Mouse (Mus musculus) liver, embryonic 16.5 days (tissue): ENCODE measurements around the gene Dpep2nb. TPM values are rescaled to one million over a fixed set of nuclear protein-coding genes. Genes with fewer than 3 reads are reported as not detected.
A peak's percentile ranks its signal among the peaks of the same experiment; 100 is the strongest.

ENCODE experiments used
- ATAC-seq: fragments of 200-750 bp; cut with Nextera tagmentation; 2 replicates; pipeline ENCODE4 v1.8.0; 2017; ENCODE audit warnings: low read depth, mild to moderate bottlenecking, moderate number of reproducible peaks, moderate library complexity
- H3K27ac ChIP-seq: fragments of 300-500 bp; sonication (generic); 2 replicates; pipeline ENCODE4 v1.5.1; 2014; ENCODE audit warnings: mild to moderate bottlenecking, low read length
- H3K27me3 ChIP-seq: fragments of 300-500 bp; sonication (generic); 2 replicates; pipeline ENCODE4 v1.6.1; 2014; ENCODE audit warnings: low read depth, low read length, mixed read lengths; ENCODE audit not compliant: control insufficient read depth, insufficient read depth
- H3K36me3 ChIP-seq: fragments of 300-500 bp; sonication (generic); 2 replicates; pipeline ENCODE4 v1.6.1; 2014; ENCODE audit warnings: mild to moderate bottlenecking; ENCODE audit not compliant: control insufficient read depth, insufficient read depth
- H3K4me1 ChIP-seq: fragments of 300-500 bp; sonication (generic); 2 replicates; pipeline ENCODE4 v1.6.1; 2014; ENCODE audit warnings: low read depth, low read length, mixed read lengths; ENCODE audit not compliant: control insufficient read depth
- H3K4me2 ChIP-seq: fragments of 300-500 bp; sonication (generic); 2 replicates; pipeline ENCODE4 v1.6.1; 2014; ENCODE audit warnings: low read depth, low read length, mixed read lengths
- H3K4me3 ChIP-seq: fragments of 300-500 bp; sonication (generic); 2 replicates; pipeline ENCODE4 v1.5.1; 2014; ENCODE audit warnings: low read depth, mild to moderate bottlenecking, low read length
- H3K9ac ChIP-seq: fragments of 300-500 bp; sonication (generic); 2 replicates; pipeline ENCODE4 v1.6.1; 2014; ENCODE audit warnings: low read depth, low read length
- H3K9me3 ChIP-seq: fragments of 300-500 bp; sonication (generic); replicated peaks from 2 replicates; pipeline ENCODE4 v1.6.1; 2016; ENCODE audit warnings: low read length; ENCODE audit not compliant: control insufficient read depth
- WGBS: fragments of 180-500 bp; shearing (Covaris S2); extraction: QIAGEN DNeasy Blood & Tissue Kit; methylation state at CpG from one replicate; pipeline ENCODE4 v1.1.7; 2014; ENCODE audit not compliant: insufficient replicate concordance; 5-methylcytosine and 5-hydroxymethylcytosine counted together
- polyA plus RNA-seq: library from polyadenylated mRNA; unstranded; fragments of >200 nt; fragmentation: Nextera tagmentation; extraction: Ambion mirVana; gene quantifications from 2 replicates; pipeline ENCODE4 v1.2.1, GENCODE M21; 2015

The Dpep2nb gene
- polyA plus RNA-seq, 1 experiment from 2014 or later = not detected

DNA sequence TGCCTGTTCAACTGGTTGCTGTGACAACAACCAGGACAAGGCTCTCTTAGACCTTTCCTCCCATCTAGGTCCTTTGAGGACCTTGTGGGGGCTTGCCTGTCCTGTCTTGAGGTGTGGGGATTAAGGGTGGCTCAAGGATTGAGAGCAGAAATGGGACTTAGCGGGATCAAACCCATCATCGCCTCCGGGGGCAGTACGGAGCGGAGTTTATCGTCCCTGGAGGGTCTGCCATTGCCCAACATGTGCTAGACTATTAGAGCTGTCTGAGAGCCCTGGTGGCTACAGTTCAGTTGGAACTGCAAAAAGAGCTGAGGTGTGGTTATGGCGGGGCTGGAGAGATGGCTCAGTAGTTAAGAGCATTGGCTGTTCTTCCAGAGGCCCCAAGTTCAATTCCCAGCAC is 30.4 kb downstream of the Dpep2nb start:
- Histone ChIP-seq H3K27ac (no peak overlapping the region), H3K36me3 (no peaks in the 10 kb centered on the region), H3K9ac (no peak overlapping the region), H3K27me3 (no peaks in the 10 kb centered on the region), H3K9me3 (no peaks in the 10 kb centered on the region), H3K4me2 (no peak overlapping the region), H3K4me1 (no peaks in the 10 kb centered on the region), H3K4me3 (no peak overlapping the region)
- 68% methylated on average over 7 of the region's 7 CpGs for WGBS
- ATAC-seq = no peak

DNA sequence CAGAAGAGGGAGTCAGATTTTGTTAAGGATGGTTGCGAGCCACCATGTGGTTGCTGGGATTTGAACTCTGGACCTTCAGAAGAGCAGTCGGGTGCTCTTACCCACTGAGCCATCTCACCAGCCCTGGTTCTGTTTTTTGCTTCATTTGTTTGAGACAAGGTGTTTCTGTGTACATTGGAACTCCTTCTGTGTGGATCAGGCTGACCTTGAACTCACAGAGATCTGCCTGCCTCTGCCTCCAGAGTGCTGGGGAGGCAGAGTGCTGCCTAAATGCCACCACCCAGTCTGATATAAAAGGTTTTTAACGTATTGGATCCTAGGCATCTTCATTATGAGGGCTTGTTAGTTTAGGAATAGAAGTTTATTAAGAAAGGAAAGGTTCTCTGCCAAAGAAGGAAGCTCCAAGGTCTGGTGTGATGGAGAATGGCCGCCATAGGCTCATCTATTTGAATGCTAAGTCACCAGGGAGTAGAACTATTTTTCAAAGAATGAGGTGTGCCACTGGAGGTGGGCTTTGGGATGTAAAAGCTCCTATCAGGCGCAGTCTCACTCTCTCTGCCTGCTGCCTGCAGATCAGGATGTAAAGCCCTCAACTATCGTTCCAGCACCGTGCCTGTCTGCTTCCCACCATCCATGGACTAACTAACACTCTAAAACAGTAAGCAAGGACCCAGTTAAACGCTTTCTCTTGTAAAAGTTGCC is 34.6 kb downstream of the Dpep2nb start:
- no peak overlapping the region for H3K27ac ChIP-seq
- H3K4me2 ChIP-seq = no peak overlapping the region
- no peaks in the 10 kb centered on the region for H3K27me3 ChIP-seq
- H3K4me3 ChIP-seq = no peak overlapping the region
- no peaks in the 10 kb centered on the region for H3K9me3 ChIP-seq
- WGBS = 69% methylated on average over 8 of the region's 8 CpGs
- no peak overlapping the region for H3K9ac ChIP-seq
- no peaks in the 10 kb centered on the region for H3K36me3 ChIP-seq
- ATAC-seq = no peak
- peaks cover 14% of the 10 kb centered on the region for H3K4me1 ChIP-seq

DNA sequence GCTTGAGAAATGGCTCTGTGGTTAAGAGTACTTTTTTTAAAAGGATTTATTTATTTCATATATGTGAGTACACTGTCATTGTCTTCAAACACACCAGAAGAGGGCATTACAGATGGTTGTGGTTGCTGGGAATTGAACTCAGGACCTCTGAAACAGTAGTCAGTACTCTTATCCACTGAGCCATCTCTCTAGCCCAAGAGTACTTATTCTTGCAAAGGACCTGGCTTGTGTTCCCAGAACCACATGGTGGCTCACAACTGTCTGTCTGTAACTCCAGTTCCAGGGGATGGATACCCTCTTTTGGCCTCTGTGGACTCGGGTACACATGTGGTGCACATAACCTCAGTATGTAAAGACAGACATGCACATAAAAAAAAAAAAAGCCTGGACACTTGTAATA is 36.4 kb downstream of the Dpep2nb start:
- H3K27ac ChIP-seq = no peak overlapping the region
- H3K36me3 ChIP-seq = no peaks in the 10 kb centered on the region
- ATAC-seq = no peak
- 56% methylated on average over 1 of the region's 1 CpGs for WGBS
- no peak overlapping the region for H3K4me2 ChIP-seq
- peaks cover 30% of the 10 kb centered on the region for H3K4me1 ChIP-seq
- no peaks in the 10 kb centered on the region for H3K9me3 ChIP-seq
- no peak overlapping the region for H3K9ac ChIP-seq
- H3K27me3 ChIP-seq = no peaks in the 10 kb centered on the region
- no peak overlapping the region for H3K4me3 ChIP-seq

DNA sequence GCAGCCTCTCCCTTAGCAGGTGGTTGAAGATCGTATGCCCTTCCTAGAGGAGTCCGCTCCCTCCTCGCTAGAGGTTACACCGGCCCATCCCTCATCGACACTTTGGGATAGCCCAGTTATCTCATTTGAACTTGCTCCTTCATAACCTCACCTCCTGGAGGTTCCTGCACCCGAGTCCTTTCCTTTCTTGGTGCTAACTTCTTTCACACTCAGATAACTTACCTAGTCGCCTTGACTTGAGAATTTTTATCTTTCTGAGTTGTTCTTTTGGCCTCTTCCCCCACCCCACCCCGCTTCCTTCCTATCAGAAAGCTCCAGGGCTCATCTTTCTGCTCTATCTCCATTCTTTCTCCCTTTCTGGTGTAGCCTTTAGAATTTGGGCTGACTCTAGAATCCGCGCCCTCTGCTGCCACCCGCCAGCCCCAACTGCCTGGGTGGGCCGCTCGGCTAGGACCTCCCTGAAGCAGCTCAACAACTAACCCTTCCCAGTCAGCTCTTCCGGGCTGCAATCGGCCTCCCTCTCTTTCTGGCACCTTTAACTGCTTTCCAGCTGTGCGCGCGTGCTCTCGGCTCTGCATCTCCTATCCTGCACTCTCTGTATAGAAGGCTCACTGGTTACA is 39.0 kb downstream of the Dpep2nb start:
- Histone ChIP-seq H3K9ac (peak overlapping the region; percentile 84), H3K27me3 (no peaks in the 10 kb centered on the region), H3K27ac (peak overlapping the region; percentile 89), H3K9me3 (no peaks in the 10 kb centered on the region), H3K4me1 (peaks cover 45% of the 10 kb centered on the region), H3K4me2 (peak overlapping the region; percentile 96), H3K4me3 (peak overlapping the region; percentile 84), H3K36me3 (no peaks in the 10 kb centered on the region)
- 7% methylated on average over 19 of the region's 19 CpGs for WGBS
- peak; percentile 69 for ATAC-seq

DNA sequence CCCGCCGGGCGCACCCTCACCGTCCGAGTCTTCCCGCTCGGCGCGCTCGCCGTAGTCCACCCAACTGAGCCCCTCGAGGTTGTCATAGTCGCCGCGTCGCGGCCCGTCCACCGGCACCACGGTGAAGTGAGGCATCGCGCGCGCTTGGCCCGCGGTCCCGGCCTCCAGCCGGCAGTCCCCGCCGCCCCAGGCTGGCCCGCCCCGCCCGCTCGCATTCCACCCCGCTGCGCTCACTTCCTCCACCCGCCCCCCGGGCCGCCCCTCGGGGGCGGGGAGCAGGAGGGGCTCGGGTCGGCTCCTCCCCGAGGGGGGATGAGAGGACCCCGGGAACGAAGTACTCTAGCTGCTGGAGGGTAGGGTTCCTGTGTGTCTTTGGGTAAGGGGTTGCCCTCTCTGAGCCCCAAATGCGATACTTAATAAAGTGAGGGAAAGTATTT is 39.9 kb downstream of the Dpep2nb start, which contains the start of gene Slc12a4:
Gene Slc12a4, minus strand, starts transcription at position 193 of the 437 bp plus-strand sequence.
- peak; percentile 81 for ATAC-seq
- H3K4me1 ChIP-seq = peaks cover 54% of the 10 kb centered on the region

DNA sequence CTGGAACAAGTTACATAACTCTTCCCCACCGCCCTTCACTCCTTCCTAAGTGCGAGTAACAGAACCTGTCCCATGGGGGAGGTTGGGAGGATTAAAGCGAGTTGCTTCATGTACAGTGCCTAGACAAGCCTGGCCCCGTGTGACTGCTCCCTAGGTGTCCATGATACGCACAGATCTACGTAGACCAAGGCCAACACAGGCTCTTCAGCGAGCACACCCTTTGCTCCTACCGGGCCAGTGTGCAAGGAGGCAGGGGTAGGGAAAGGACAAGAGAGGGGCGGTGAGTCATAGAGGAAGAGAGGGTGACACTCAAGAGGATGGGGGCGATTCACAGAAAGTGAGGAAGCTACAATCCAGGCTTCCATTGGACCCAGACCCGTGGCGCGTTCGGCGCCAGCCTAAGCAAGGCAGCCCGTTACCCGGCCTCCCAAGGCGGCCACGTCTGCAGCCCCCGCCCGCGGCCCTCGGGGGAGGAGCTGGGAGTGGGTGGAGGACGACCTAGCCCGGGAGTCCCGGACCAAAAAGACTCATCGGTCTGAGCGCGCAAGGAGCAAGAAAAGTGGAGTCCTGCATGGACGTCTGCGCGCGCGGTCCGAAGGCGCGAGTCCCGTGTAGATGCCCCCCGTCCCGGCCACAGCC is 40.4 kb downstream of the Dpep2nb start:
- H3K4me1 ChIP-seq = peaks cover 56% of the 10 kb centered on the region
- ATAC-seq = peak; percentile 49
- no peaks in the 10 kb centered on the region for H3K27me3 ChIP-seq
- peak overlapping the region; percentile 84 for H3K4me3 ChIP-seq
- WGBS = 1% methylated on average over 40 of the region's 40 CpGs
- no peaks in the 10 kb centered on the region for H3K36me3 ChIP-seq
- H3K9ac ChIP-seq = peak overlapping the region; percentile 84
- peak overlapping the region; percentile 96 for H3K4me2 ChIP-seq
- H3K9me3 ChIP-seq = no peaks in the 10 kb centered on the region
- peak overlapping the region; percentile 89 for H3K27ac ChIP-seq

More for the DNA sequence above, 39.9 kb downstream of the Dpep2nb start, which contains the start of gene Slc12a4:
- Histone ChIP-seq H3K4me2 (peak within 1 kb of the TSS; percentile 96), H3K9me3 (no peaks in the 10 kb centered on the region), H3K27ac (peak within 1 kb of the TSS; percentile 89), H3K9ac (peak within 1 kb of the TSS; percentile 84), H3K36me3 (no peaks in the 10 kb centered on the region), H3K4me3 (peak within 1 kb of the TSS; percentile 84), H3K27me3 (no peaks in the 10 kb centered on the region)
- WGBS = under 1% methylated on average over 47 of the region's 47 CpGs

DNA sequence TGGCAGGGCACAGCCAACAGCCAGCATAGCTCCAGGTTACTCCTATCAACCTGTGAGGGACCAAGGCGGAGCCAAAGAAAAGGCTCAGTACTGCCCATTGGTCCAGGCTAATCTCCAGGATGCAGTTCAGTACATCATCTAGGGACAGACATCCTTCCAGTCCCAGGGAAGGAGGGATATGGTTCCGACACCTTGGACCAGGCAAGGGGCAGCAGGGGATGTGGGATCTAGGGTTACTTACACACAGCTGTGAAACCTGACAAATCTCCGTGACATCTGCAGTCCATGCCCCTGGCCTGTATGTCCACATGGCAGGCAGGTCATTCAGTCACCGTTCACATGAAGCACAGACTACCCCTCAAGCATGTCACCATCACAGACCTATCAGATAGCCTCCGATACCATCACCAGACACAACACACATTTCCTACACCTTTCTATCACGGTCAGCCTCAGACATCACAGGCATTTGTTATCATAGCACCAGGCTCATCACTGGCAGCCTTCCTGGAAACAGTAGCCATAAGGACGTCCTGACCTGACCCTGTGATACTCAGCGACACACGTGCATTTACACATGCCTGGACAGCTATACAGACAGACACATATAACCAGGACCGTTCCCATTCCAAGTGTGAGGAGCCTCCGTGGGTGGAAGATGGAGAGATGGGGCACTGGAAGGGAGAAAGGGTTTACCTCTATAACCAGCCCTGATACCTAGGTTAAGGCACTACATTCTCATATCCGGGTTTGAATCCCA is 41.1 kb downstream of the Dpep2nb start:
- no peak for ATAC-seq
- H3K4me1 ChIP-seq = peaks cover 56% of the 10 kb centered on the region

DNA sequence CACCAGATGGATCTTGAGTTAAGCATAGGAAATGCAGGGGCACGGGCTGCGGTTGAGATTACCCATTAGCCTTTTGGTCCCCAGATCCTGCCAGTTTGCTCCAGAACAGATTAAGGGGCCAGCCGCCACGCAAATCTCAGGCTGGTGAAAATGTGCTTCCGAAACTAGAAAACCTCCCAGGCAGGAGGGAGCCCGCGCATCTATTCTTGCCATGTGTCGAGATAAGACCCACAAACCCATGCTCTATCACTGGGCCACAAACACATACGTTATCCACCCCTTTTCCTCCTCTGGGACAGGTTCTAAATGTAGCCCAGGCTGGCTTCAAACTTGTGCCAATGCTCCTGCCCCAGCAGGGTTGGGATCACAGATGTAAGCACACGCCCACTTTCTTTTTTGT is 44.2 kb downstream of the Dpep2nb start:
- WGBS = 28% methylated on average over 10 of the region's 10 CpGs
- peak; percentile 22; the same call in 1 of the 2 replicates for ATAC-seq
- Histone ChIP-seq H3K4me1 (peaks cover 47% of the 10 kb centered on the region), H3K27ac (no peak overlapping the region), H3K4me3 (peak overlapping the region; percentile 3; the same call in 1 of the 2 replicates), H3K27me3 (no peaks in the 10 kb centered on the region), H3K4me2 (peak overlapping the region; percentile 44), H3K9me3 (no peaks in the 10 kb centered on the region), H3K36me3 (no peaks in the 10 kb centered on the region), H3K9ac (no peak overlapping the region)

More for the DNA sequence above, 41.1 kb downstream of the Dpep2nb start:
- no peaks in the 10 kb centered on the region for H3K27me3 ChIP-seq
- peak overlapping the region; percentile 84 for H3K4me3 ChIP-seq
- H3K4me2 ChIP-seq = peak overlapping the region; percentile 96
- 52% methylated on average over 12 of the region's 12 CpGs for WGBS
- H3K9ac ChIP-seq = peak overlapping the region; percentile 84
- H3K27ac ChIP-seq = peak overlapping the region; percentile 89
- no peaks in the 10 kb centered on the region for H3K9me3 ChIP-seq
- no peaks in the 10 kb centered on the region for H3K36me3 ChIP-seq
